Mouse (Mus musculus): ENCODE data around the gene Lxn. TPM values are rescaled to one million over a fixed set of nuclear protein-coding genes. Genes with fewer than 3 reads are reported as not detected.
A peak's percentile ranks its signal among the peaks of the same experiment; 100 is the strongest.

Lxn gene
- polyA plus RNA-seq, 1 experiment from 2014 or later, result 97.4 TPM

DNA sequence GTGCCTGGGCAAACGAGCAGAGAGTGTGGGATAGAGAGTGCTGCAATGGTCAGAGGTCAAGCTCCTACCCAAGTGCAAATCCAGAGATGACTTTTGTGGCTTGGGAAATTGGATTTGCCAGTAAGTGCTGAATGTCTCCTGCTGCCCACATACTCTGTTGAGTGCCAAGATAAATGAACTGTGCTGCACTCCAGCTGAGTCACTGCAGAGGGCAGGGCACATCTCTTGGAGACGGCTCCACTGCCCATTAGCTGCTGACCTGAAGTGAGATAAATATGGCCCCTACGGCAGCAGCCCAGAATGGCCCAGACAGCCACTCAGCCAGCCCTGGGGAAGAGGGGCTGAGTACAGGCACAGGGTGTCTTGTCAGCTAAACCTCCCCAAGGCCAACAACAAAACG, 26.4 kb upstream of the Lxn start:
- H3K9ac ChIP-seq, result no peak overlapping the region
- H3K4me3 ChIP-seq (replicated peaks), result no peak overlapping the region
- ATAC-seq (ENCODE audit: insufficient read depth, low FRiP score, low read depth), result peak; percentile 18; the same call in 1 of the 2 replicates
- no peaks in the 10 kb centered on the region for H3K27me3 ChIP-seq (replicated peaks)
- H3K27ac ChIP-seq, result no peak overlapping the region
- no peaks in the 10 kb centered on the region for H3K4me1 ChIP-seq
- WGBS, result 33% methylated on average over 4 of the region's 4 CpGs
- H3K36me3 ChIP-seq, result no peaks in the 10 kb centered on the region
- no peak overlapping the region for H3K4me2 ChIP-seq
- no peaks in the 10 kb centered on the region for H3K9me3 ChIP-seq

DNA sequence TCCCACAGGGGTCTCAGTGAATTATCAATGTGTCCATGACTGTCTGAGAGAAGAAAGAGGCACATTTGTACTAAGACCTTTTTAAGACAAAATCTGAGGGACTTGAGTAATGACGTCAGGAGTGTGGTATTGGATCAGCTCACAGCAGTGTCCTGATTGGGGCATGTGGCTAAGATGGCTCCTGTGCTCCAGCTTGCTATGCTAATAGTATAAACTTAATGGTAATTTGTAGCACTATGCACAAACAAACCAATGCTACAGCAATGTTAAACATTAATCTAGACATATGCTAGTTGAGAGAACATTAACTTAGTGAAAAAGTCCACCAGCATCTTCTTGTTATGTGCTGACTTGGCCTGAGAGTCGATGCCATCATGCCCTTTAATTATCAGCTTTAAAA, 21.5 kb upstream of the Lxn start:
- WGBS, result 77% methylated on average over 2 of the region's 2 CpGs
- ATAC-seq (ENCODE audit: insufficient read depth, low FRiP score, low read depth), result no peak
- no peaks in the 10 kb centered on the region for H3K36me3 ChIP-seq
- H3K4me3 ChIP-seq (replicated peaks), result no peak overlapping the region
- H3K9me3 ChIP-seq, result no peaks in the 10 kb centered on the region
- no peak overlapping the region for H3K9ac ChIP-seq
- H3K27me3 ChIP-seq (replicated peaks), result no peaks in the 10 kb centered on the region
- H3K4me1 ChIP-seq, result no peaks in the 10 kb centered on the region
- H3K27ac ChIP-seq, result no peak overlapping the region
- H3K4me2 ChIP-seq, result no peak overlapping the region

DNA sequence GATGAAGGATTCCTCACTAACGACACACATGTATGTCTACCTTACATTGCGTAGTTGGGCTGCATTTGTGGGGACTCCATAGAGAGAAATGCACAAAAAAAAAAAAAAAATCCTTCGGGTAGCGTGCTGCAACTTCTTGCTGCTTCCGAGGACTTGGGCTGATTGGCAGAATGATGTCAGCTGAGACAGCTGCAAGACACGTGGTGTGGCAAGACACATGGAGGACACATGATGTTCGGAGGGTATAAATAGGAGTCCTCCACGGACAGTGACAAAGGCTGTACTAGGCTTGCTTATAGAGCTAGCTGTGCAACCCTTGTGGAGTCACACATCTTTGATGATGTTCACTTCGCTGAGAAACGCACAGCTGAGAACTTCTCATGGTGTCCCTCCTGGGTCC, 18.7 kb upstream of the Lxn start:
- Histone ChIP-seq H3K4me1 (no peaks in the 10 kb centered on the region), H3K9ac (no peak overlapping the region), H3K27ac (no peak overlapping the region), H3K36me3 (no peaks in the 10 kb centered on the region), H3K27me3 (replicated peaks) (no peaks in the 10 kb centered on the region), H3K4me3 (replicated peaks) (no peak overlapping the region), H3K9me3 (no peaks in the 10 kb centered on the region), H3K4me2 (no peak overlapping the region)
- 91% methylated on average over 10 of the region's 10 CpGs for WGBS
- no peak for ATAC-seq (ENCODE audit: insufficient read depth, low FRiP score, low read depth)

DNA sequence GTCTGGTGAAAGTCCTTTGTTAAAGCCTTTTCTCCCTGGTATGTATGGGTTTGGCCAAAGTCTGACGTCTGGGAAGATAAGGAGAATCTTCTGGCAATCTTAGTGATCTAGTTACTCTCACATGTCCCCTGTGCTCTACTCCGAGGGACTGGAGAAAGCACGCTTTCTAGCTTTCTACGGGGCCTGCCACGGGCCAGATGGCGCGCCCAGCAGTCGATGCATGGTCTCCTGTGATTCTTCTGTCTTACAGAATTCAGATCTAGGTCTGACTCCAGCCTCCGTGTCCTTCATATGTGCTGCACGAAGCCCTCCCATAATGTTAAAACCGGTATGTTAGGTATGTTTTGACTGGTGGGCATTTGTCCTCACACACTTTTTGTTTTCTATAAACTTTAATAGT, 16.1 kb upstream of the Lxn start:
- H3K27me3 ChIP-seq (replicated peaks), result no peaks in the 10 kb centered on the region
- no peak overlapping the region for H3K4me2 ChIP-seq
- no peaks in the 10 kb centered on the region for H3K4me1 ChIP-seq
- no peak for ATAC-seq (ENCODE audit: insufficient read depth, low FRiP score, low read depth)
- 88% methylated on average over 11 of the region's 11 CpGs for WGBS
- peaks cover 6% of the 10 kb centered on the region for H3K36me3 ChIP-seq
- H3K27ac ChIP-seq, result no peak overlapping the region
- no peaks in the 10 kb centered on the region for H3K9me3 ChIP-seq
- no peak overlapping the region for H3K4me3 ChIP-seq (replicated peaks)
- H3K9ac ChIP-seq, result no peak overlapping the region

DNA sequence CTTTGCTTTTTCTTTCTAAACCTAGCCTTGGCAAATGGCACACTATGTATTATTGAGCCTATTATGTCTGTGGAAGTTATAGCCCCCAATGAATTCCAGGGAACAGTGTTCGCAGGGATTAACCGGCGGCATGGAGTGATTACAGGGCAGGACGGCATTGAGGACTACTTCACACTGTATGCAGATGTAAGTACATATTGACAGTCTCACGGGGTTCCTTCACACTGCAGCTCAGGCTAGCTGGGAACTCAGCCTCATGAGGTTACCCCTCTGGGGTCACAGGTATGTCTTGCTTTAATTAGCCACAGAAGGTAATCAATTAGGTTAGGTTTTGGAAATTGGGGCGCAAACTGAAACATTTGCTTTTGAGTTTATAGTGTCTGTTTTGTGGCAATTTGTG, 9.7 kb upstream of the Lxn start:
- H3K4me3 ChIP-seq (replicated peaks), result no peak overlapping the region
- no peaks in the 10 kb centered on the region for H3K4me1 ChIP-seq
- H3K9ac ChIP-seq, result no peak overlapping the region
- peak; percentile 43; the same call in 1 of the 2 replicates for ATAC-seq (ENCODE audit: insufficient read depth, low FRiP score, low read depth)
- no peaks in the 10 kb centered on the region for H3K27me3 ChIP-seq (replicated peaks)
- H3K4me2 ChIP-seq, result no peak overlapping the region
- H3K27ac ChIP-seq, result no peak overlapping the region
- peaks cover 10% of the 10 kb centered on the region for H3K36me3 ChIP-seq
- 74% methylated on average over 6 of the region's 6 CpGs for WGBS
- H3K9me3 ChIP-seq, result no peaks in the 10 kb centered on the region

DNA sequence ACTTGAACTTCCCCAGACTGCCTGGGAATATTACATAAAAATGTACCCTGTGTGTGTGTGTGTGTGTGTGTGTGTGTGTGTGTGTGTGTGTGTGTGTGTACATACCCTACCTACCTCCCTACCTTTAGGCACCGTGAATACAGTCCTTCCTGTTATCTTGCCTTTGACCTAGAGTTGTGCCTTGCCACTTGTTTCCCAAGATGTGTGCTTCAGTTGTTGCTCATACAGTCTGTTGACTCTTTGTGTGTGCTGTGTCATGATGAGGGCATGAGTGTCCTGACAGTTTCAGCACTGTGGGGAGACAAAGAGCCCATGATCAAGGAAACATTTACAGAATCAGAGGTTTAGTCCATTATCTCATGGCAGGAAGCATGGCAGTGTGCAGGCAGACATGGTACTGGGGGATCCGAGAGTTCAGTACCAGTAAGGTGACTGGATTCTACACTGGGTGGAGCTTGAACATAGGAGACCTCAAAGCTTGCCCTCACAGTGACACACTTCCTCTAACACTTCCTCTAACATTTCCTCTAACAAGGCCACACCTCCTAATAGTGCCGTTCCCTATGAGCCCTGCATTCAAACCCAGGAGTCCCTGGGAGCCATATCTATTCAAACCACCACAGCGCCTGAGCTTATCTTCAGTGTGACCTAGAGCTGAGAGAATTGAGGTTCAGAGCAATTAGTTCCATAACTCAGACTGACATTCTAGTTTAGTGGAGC, 7.8 kb upstream of the Lxn start:
- WGBS, result 74% methylated on average over 4 of the region's 4 CpGs
- Histone ChIP-seq H3K4me2 (no peak overlapping the region), H3K27me3 (replicated peaks) (no peaks in the 10 kb centered on the region), H3K9me3 (no peaks in the 10 kb centered on the region), H3K27ac (no peak overlapping the region), H3K4me1 (no peaks in the 10 kb centered on the region), H3K9ac (no peak overlapping the region), H3K36me3 (peaks cover 12% of the 10 kb centered on the region), H3K4me3 (replicated peaks) (no peak overlapping the region)
- peak; percentile 56; the same call in 1 of the 2 replicates for ATAC-seq (ENCODE audit: insufficient read depth, low FRiP score, low read depth)

DNA sequence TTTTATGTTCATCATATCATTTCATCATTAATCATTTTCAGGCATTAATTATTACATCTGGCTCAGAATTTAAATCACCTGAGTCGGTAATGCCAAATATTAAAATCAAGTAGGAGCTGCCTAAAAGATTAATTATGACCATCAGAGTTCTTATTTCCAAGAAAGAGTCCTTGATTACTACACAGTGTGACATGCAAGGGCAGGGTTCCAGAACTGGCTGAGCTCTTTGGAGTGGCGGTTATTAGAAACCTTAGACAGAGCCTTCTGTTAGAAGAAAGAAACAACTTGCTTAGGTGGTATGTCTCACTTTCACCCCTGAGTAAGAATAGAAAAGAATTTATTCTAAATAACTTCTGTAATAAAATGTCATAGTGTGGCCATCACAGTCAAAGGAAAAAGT, 3.6 kb upstream of the Lxn start:
- Histone ChIP-seq H3K9me3 (no peaks in the 10 kb centered on the region), H3K4me2 (no peak overlapping the region), H3K4me3 (replicated peaks) (no peak overlapping the region), H3K27me3 (replicated peaks) (no peaks in the 10 kb centered on the region), H3K4me1 (peaks cover 5% of the 10 kb centered on the region; the same call in 1 of the 2 replicates), H3K9ac (no peak overlapping the region), H3K36me3 (0 out of 2 replicates have a peak, but pooled peaks cover 2% of the 10 kb centered on the region), H3K27ac (no peak overlapping the region)
- ATAC-seq (ENCODE audit: insufficient read depth, low FRiP score, low read depth), result no peak
- 92% methylated on average over 2 of the region's 2 CpGs for WGBS

DNA sequence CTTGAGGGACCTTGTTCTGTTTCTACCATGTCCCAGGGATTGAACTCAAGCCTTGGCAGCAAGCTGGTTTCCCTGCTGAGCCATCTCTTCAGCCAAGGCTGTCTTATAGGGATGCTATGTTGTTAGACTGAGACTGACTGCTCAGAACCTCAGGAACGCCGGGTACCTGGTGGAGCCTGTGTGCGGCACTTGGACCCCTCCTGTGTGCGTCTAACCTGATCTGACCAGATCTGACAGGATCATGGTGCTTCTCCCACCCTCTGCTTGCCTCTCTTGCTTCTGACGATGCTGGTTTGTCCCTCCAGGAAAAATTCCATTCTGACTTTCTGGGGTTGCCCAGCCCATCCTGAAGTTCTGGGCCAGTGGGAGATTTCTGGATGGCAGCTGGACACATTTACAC, 2.9 kb upstream of the Lxn start:
- Histone ChIP-seq H3K4me3 (replicated peaks) (no peak overlapping the region), H3K27me3 (replicated peaks) (no peaks in the 10 kb centered on the region), H3K9ac (no peak overlapping the region), H3K4me1 (peaks cover 5% of the 10 kb centered on the region; the same call in 1 of the 2 replicates), H3K27ac (no peak overlapping the region), H3K9me3 (no peaks in the 10 kb centered on the region), H3K4me2 (no peak overlapping the region), H3K36me3 (0 out of 2 replicates have a peak, but pooled peaks cover 2% of the 10 kb centered on the region)
- 88% methylated on average over 5 of the region's 5 CpGs for WGBS
- no peak for ATAC-seq (ENCODE audit: insufficient read depth, low FRiP score, low read depth)

DNA sequence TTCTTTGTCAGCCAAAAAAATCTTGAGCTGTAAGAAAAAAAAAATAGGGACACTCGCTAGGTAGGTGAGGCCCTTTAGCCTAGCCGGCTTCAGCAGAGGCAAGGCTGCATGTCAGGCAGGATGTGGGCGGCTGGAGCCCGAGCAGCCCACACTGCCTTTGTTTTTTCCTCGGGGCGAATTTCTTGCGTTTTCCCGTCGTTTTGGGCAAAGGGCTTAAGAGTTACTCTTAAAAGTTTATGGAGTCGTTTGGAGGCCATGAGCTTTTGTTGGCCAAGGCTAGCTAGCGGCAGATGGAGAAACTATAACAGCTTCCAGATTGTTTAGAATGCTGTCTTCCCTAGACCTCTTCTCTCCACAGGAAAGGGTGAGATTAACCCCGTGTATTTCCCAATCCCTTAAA, 725 bp downstream of the Lxn start:
- H3K27me3 ChIP-seq (replicated peaks), result no peaks in the 10 kb centered on the region
- H3K27ac ChIP-seq, result peak overlapping the region; percentile 88
- no peak for ATAC-seq (ENCODE audit: insufficient read depth, low FRiP score, low read depth)
- H3K36me3 ChIP-seq, result peaks cover 10% of the 10 kb centered on the region
- H3K9ac ChIP-seq, result peak overlapping the region; percentile 58
- peak overlapping the region; percentile 65 for H3K4me3 ChIP-seq (replicated peaks)
- peak overlapping the region; percentile 83 for H3K4me2 ChIP-seq
- 1% methylated on average over 12 of the region's 12 CpGs for WGBS
- H3K4me1 ChIP-seq, result peaks cover 5% of the 10 kb centered on the region; the same call in 1 of the 2 replicates
- no peaks in the 10 kb centered on the region for H3K9me3 ChIP-seq

DNA sequence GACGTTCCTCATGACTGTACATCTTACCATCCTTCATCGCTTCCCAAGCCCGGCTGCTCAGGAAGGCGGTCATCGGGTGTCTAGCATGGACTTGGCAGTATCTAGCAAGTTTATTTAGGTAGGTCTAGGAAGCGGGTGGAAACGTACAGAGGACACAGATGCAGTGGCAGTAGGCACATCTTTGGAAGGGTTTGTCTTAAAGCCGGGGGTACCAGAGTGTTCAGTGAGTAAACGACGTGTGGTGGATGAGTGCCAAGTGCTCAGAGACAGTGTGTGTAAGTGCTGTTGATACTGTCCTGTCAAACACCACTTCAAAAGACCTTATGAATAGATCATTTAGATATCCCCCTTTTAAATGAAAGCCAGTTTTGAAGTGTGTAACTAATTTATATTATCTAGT, 1.1 kb downstream of the Lxn start:
- Histone ChIP-seq H3K36me3 (peaks cover 10% of the 10 kb centered on the region), H3K9ac (no peak overlapping the region), H3K4me3 (replicated peaks) (peak overlapping the region; percentile 65), H3K27me3 (replicated peaks) (no peaks in the 10 kb centered on the region), H3K4me2 (peak overlapping the region; percentile 83), H3K9me3 (no peaks in the 10 kb centered on the region), H3K27ac (0 out of 2 replicates have a peak overlapping the region, but pooled peaks have one; percentile 26), H3K4me1 (peaks cover 5% of the 10 kb centered on the region; the same call in 1 of the 2 replicates)
- no peak; the same call in 1 of the 2 replicates for ATAC-seq (ENCODE audit: insufficient read depth, low FRiP score, low read depth)
- WGBS, result 39% methylated on average over 10 of the region's 10 CpGs

DNA sequence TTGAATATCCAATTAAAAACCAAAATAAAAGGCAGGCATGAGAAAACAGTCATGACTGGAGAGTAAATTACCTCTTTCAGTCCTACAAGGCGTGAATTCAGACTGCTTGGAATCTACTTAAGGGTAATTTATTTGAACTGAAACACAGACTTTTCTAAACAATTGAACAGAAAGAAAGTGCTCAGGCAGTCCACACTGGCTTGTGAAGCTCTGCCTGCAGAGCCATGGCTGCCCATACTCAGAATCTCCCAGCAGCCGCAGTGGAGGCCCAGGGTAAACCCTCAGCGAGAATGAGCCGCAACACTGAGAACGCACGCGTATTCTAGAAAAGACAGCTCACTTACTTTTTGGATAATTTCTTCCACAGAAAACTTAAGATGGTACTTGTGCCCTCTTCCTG, 1.7 kb downstream of the Lxn start:
- no peak for ATAC-seq (ENCODE audit: insufficient read depth, low FRiP score, low read depth)
- Histone ChIP-seq H3K4me3 (replicated peaks) (no peak overlapping the region), H3K9me3 (no peaks in the 10 kb centered on the region), H3K4me2 (peak overlapping the region; percentile 83; the same call in 1 of the 2 replicates), H3K36me3 (peaks cover 14% of the 10 kb centered on the region), H3K27ac (no peak overlapping the region), H3K4me1 (peaks cover 5% of the 10 kb centered on the region; the same call in 1 of the 2 replicates), H3K9ac (no peak overlapping the region), H3K27me3 (replicated peaks) (no peaks in the 10 kb centered on the region)
- 81% methylated on average over 7 of the region's 7 CpGs for WGBS

DNA sequence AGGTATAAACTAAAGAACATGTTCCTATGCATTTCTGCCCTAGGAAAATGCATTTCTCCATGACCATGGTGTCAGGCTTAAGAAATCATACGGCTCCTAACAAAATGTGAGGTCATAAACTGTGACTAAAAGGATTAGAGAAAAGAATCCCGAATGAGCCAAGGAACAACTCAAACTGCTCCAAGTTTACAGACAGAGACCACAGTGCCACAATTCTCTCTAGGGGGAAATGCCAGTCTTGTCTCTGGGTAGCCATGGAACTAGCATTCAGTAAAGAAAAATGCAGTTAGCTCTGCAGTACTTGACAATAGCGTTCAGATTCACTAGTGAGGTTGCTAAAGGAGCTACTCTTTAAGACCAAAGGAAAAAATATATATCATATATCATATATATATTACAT, 3.8 kb downstream of the Lxn start:
- Histone ChIP-seq H3K36me3 (peaks cover 19% of the 10 kb centered on the region), H3K9ac (no peak overlapping the region), H3K27me3 (replicated peaks) (no peaks in the 10 kb centered on the region), H3K27ac (no peak overlapping the region), H3K4me2 (no peak overlapping the region), H3K9me3 (no peaks in the 10 kb centered on the region), H3K4me3 (replicated peaks) (no peak overlapping the region), H3K4me1 (peaks cover 5% of the 10 kb centered on the region; the same call in 1 of the 2 replicates)
- whole genome bisulfite sequencing, result 92% methylated on average over 3 of the region's 3 CpGs
- no peak for ATAC-seq (ENCODE audit: insufficient read depth, low FRiP score, low read depth)

Data from stomach, embryonic 15.5 days (tissue).